Mouse (Mus musculus): ENCODE measurements around the gene Homez. TPM values are rescaled to one million over a fixed set of nuclear protein-coding genes. Genes with fewer than 3 reads are reported as not detected.

The Homez gene
- polyA plus RNA-seq, 1 experiment, result 5.9 TPM

DNA sequence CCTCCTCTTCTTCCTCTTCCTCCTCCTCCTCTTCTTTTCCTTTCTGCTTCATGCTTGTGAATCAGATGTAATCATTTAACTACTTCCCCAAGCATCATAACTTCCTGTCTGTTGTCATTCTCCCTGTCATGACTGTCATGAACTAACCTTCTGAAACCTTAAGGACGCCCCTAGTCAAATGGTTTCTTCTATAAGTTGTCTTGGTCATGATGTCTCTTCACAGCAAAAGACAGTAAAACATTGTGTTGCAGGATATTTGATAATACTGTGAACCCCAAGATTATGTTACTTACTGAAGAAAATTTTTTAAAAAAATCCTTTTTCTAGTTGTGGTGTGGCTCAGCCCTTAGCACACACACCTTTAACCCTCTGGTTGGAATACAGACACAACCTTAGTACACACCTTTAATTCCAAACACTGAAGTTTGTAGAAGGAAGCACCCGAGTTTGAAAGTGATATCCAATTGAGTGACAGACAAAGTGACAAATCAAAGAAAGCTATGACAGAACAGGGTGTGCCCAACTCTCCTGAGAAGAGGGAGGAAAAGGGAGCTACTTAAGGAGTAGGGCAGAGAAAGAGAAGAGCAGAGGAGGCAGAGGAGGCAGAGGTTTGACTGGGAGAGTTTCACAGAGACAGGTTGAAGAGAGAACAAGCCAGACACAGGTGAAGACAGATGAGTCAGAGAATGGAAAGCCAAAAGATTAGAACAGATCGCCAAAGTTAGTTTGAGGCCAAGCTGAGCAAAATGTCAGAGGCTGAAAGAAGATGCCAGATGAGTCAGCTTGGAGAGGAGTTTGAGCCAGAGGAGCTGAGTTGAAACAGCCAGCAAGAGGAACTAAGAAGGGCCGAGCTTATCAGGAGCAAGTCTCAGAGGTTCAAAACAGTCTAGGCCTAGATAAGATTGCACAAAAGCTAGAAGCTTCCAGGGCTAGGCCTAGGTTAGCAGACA, 61.8 kb downstream of the Homez start:
- Histone ChIP-seq H3K27ac (ENCODE audit: control insufficient read depth, insufficient read depth, low read length) (no peak overlapping the region), H3K36me3 (ENCODE audit: control insufficient read depth, insufficient read depth, low read length) (no peaks in the 10 kb centered on the region), H3K4me1 (replicated peaks; ENCODE audit: control insufficient read depth, insufficient read depth, low read length) (no peaks in the 10 kb centered on the region), H3K27me3 (ENCODE audit: control insufficient read depth, insufficient read depth, low read length) (no peaks in the 10 kb centered on the region), H3K4me3 (ENCODE audit: control insufficient read depth, insufficient read depth, low read length) (no peak overlapping the region)
- WGBS, result 62% methylated on average over 4 of the region's 4 CpGs
- TF ChIP-seq CTCF (IDR thresholded peaks at IDR 0.05; ENCODE audit: borderline replicate concordance, control insufficient read depth, extremely low read depth, insufficient read depth, low read length, poor library complexity), result no peak
- no peak for TF ChIP-seq POLR2A (IDR thresholded peaks at IDR 0.05; ENCODE audit: control insufficient read depth, extremely low read depth, insufficient read depth, low read length, poor library complexity)
- DNase-seq, result no peak

DNA sequence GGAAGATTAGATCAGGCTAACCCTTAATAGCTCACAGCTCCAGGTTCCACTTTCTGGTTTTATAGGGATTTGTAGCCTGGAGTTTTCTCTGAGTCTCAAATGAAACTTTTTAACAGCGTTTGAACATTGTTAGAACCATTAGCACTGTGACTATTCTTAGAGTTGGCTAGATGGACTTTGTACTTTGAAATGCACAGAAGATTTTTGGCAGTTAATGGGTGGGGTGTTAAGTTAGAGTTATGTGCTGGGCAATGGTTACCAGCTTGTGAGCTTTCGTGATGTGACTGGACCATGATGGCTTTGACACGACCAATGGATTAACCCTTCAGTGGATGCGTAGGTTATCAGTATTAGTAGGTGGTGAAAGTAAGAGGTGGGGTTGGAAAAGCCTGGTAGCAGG, 64.6 kb downstream of the Homez start:
- no peak overlapping the region for H3K4me3 ChIP-seq (ENCODE audit: control insufficient read depth, insufficient read depth, low read length)
- no peak overlapping the region for H3K27ac ChIP-seq (ENCODE audit: control insufficient read depth, insufficient read depth, low read length)
- H3K4me1 ChIP-seq (replicated peaks; ENCODE audit: control insufficient read depth, insufficient read depth, low read length), result no peaks in the 10 kb centered on the region; the same call in 1 of the 2 replicates
- DNase-seq, result no peak
- TF ChIP-seq POLR2A (IDR thresholded peaks at IDR 0.05; ENCODE audit: control insufficient read depth, extremely low read depth, insufficient read depth, low read length, poor library complexity), result no peak
- TF ChIP-seq CTCF (IDR thresholded peaks at IDR 0.05; ENCODE audit: borderline replicate concordance, control insufficient read depth, extremely low read depth, insufficient read depth, low read length, poor library complexity), result no peak
- no peaks in the 10 kb centered on the region for H3K27me3 ChIP-seq (ENCODE audit: control insufficient read depth, insufficient read depth, low read length)
- 88% methylated on average over 4 of the region's 4 CpGs for WGBS
- no peaks in the 10 kb centered on the region for H3K36me3 ChIP-seq (ENCODE audit: control insufficient read depth, insufficient read depth, low read length)

Other genes starting within 250 kb of the Homez start
- gene Psmb11, start 249.5 kb downstream of the Homez start, polyA plus RNA-seq (2012; rRNA removed), result 67.6 and 92.4 TPM in 2 replicates
- not detected in 2 replicates for gene Gm17606, start 230.0 kb downstream of the Homez start, polyA plus RNA-seq (2012; rRNA removed)
- 138 and 142 TPM in 2 replicates for gene Cdh24, start 229.6 kb downstream of the Homez start, polyA plus RNA-seq (2012; rRNA removed)
- gene 1700123O20Rik, start 184.7 kb downstream of the Homez start, polyA plus RNA-seq (2012; rRNA removed), result 80.2 and 92.8 TPM in 2 replicates
- 238 and 263 TPM in 2 replicates for gene Acin1, start 184.0 kb downstream of the Homez start, polyA plus RNA-seq (2012; rRNA removed)
- gene Gm29776, start 172.1 kb downstream of the Homez start, polyA plus RNA-seq (2012; rRNA removed), result 0.09 and 0.14 TPM in 2 replicates
- 2.1 and 2.7 TPM in 2 replicates for gene Cebpe, start 158.8 kb downstream of the Homez start, polyA plus RNA-seq (2012; rRNA removed)
- 10.0 and 11.6 TPM in 2 replicates for gene Slc7a8, start 89.0 kb downstream of the Homez start, polyA plus RNA-seq (2012; rRNA removed)
- 0.15 TPM in 1 of 2 replicates, not detected in the other for gene Rnf212b, start 56.8 kb downstream of the Homez start, polyA plus RNA-seq (2012; rRNA removed)
- 14.3 and 18.2 TPM in 2 replicates for gene Ppp1r3e, start 6.6 kb upstream of the Homez start, polyA plus RNA-seq (2012; rRNA removed)
- gene Bcl2l2, start 12.4 kb upstream of the Homez start, polyA plus RNA-seq (2012; rRNA removed), result 21.4 and 23.5 TPM in 2 replicates
- 0.28 and 1.9 TPM in 2 replicates for gene Gm20521, start 12.5 kb upstream of the Homez start, polyA plus RNA-seq (2012; rRNA removed)
- gene Pabpn1, start 21.5 kb upstream of the Homez start, polyA plus RNA-seq (2012; rRNA removed), result 190 and 219 TPM in 2 replicates
- 25.7 and 29.9 TPM in 2 replicates for gene Slc22a17, start 42.2 kb upstream of the Homez start, polyA plus RNA-seq (2012; rRNA removed)
- 20.0 and 25.0 TPM in 2 replicates for gene Efs, start 55.2 kb upstream of the Homez start, polyA plus RNA-seq (2012; rRNA removed)
- 0.11 and 0.50 TPM in 2 replicates for gene Il25, start 61.7 kb upstream of the Homez start, polyA plus RNA-seq (2012; rRNA removed)
- 0.67 and 0.92 TPM in 2 replicates for gene Cmtm5, start 65.3 kb upstream of the Homez start, polyA plus RNA-seq (2012; rRNA removed)
- 13.4 and 159 TPM in 2 replicates for gene Myh6, start 96.0 kb upstream of the Homez start, polyA plus RNA-seq (2012; rRNA removed)
- not detected in 2 replicates for gene Gm17428, start 106.0 kb upstream of the Homez start, polyA plus RNA-seq (2012; rRNA removed)
- gene Myh7, start 123.7 kb upstream of the Homez start, polyA plus RNA-seq (2012; rRNA removed), result 0.23 and 0.96 TPM in 2 replicates
- gene Ngdn, start 144.5 kb upstream of the Homez start, polyA plus RNA-seq (2012; rRNA removed), result 24.6 and 31.0 TPM in 2 replicates
- 6.3 and 6.6 TPM in 2 replicates for gene Zfhx2, start 221.4 kb upstream of the Homez start, polyA plus RNA-seq (2012; rRNA removed)
- gene Thtpa, start 223.8 kb upstream of the Homez start, polyA plus RNA-seq (2012; rRNA removed), result 6.0 and 6.1 TPM in 2 replicates
- 91.5 and 94.5 TPM in 2 replicates for gene Ap1g2, start 235.6 kb upstream of the Homez start, polyA plus RNA-seq (2012; rRNA removed)
- 0.37 and 0.51 TPM in 2 replicates for gene Jph4, start 246.0 kb upstream of the Homez start, polyA plus RNA-seq (2012; rRNA removed)

Measured in thymus, adult 2 months (tissue).